Mouse (Mus musculus) G1E (cell line): ENCODE measurements around the gene Gpatch8.

Experiments used
- CTCF ChIP-seq: IDR thresholded peaks from 2 replicates; pipeline ENCODE4 v1.5.1; 2012; ENCODE audit warnings: low read depth, low read length, inconsistent platforms, mixed read lengths
- TAL1 ChIP-seq: conservative IDR thresholded peaks from 2 replicates; pipeline ENCODE4 v1.6.1; 2012; ENCODE audit warnings: low read depth, low read length, inconsistent platforms, mixed read lengths

DNA sequence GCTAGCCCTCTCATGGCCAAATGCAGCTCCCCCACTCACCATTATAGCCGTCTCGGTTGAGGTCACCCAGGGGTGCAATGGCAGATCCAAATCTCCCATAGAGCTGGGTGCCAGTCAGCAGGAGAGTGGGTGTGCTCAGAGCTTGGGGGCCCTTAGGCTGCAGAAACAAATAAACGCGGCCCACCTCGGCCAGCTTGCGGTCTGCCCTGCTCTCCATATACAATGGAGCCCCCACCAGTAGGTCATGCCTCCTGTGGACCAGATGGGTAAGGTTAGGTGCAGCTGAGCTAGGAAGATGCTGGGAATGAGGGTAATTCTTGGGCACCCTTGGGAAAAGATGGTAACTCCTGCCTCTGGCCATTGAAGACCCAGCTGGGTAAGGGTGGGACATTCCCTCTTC lies 91.3 kb downstream of the Gpatch8 start:
- TF ChIP-seq CTCF (no peak), TAL1 (no peak)
